Comparison of ENCODE assay signal across 9 mouse cellular contexts in genomic region chr7:113268287-113268686, GRCm38 (mm10).
A peak's percentile ranks its signal among the peaks of the same experiment; 100 is the strongest.
DNase-seq lines count a peak whose midpoint lies in the region; ATAC-seq and TF ChIP-seq lines count a peak whose summit lies in the region.
"Had no signal": no experiment of that assay in that cellular context is flagged by ENCODE, and none has a peak within 500 bp of the region (broad histone marks: within the 10 kb centered on the region; RNA-seq: fewer than 3 reads in every experiment).

No protein-coding gene starts in this region.

- no peak overlapping the region for H3K4me3 ChIP-seq in forebrain, embryonic 10.5 days
- no peak overlapping the region for H3K4me3 ChIP-seq in forebrain, embryonic 16.5 days (replicated peaks; ENCODE audit: low read length)
- H3K4me3 ChIP-seq in forebrain, postnatal 0 days (ENCODE audit: low read depth, low read length), result no peak overlapping the region
- H3K4me3 ChIP-seq: heart, embryonic 15.5 days had no signal

- ATAC-seq in forebrain, embryonic 16.5 days, result no peak
- no peak for ATAC-seq in forebrain, postnatal 0 days

- peaks cover 20% of the 10 kb centered on the region for H3K4me1 ChIP-seq in forebrain, embryonic 10.5 days
- H3K4me1 ChIP-seq in forebrain, embryonic 16.5 days (replicated peaks; ENCODE audit: control insufficient read depth, insufficient read depth, low read length), result no peaks in the 10 kb centered on the region
- H3K4me1 ChIP-seq in forebrain, postnatal 0 days (ENCODE audit: insufficient read depth), result no peaks in the 10 kb centered on the region; the same call in 1 of the 2 replicates

- H3K9ac ChIP-seq in forebrain, embryonic 16.5 days (replicated peaks; ENCODE audit: low read depth, low read length), result no peak overlapping the region
- H3K9ac ChIP-seq in forebrain, postnatal 0 days, result no peak overlapping the region
- H3K9ac ChIP-seq: heart, embryonic 15.5 days had no signal

- DNase-seq in forebrain, embryonic 10.5 days (ENCODE audit: extremely low spot score, low spot score), result peak; percentile 48
- DNase-seq in CD8-positive naive resting alpha-beta T cell, adult 2 months (ENCODE audit: low read depth in 2 of 2, low spot score in 2 of 2), result peak; percentile 53 to 72
- DNase-seq in c-Kit-negative CD71-positive TER-119-positive erythroid progenitor cells, embryonic 14.5 days (ENCODE audit: low read depth, low spot score), result peak; percentile 9
- DNase-seq in forebrain, postnatal 0 days, result peak; percentile 76
- DNase-seq in kidney, postnatal 25 days, result peak; percentile 73 to 77
- peak; percentile 54 to 76 for DNase-seq in lung, postnatal 4 days
- peak; percentile 22 to 59 for DNase-seq in spleen, postnatal 14 days (ENCODE audit: low spot score in 2 of 2)

- 78% methylated on average over 9 of the region's 9 CpGs for WGBS in forebrain, embryonic 10.5 days
- WGBS in forebrain, embryonic 16.5 days, result 75% methylated on average over 9 of the region's 9 CpGs
- WGBS in forebrain, postnatal 0 days, result 81% methylated on average over 9 of the region's 9 CpGs

- H3K9me3 ChIP-seq in forebrain, embryonic 10.5 days, result no peaks in the 10 kb centered on the region
- no peaks in the 10 kb centered on the region for H3K9me3 ChIP-seq in forebrain, embryonic 16.5 days (ENCODE audit: control insufficient read depth, low read length)
- no peaks in the 10 kb centered on the region for H3K9me3 ChIP-seq in forebrain, postnatal 0 days (ENCODE audit: low read length)
- H3K9me3 ChIP-seq: heart, embryonic 15.5 days had no signal

- TF ChIP-seq CTCF in forebrain, postnatal 0 days (IDR thresholded peaks at IDR 0.05; ENCODE audit: low read depth), result peak; percentile 80

- no peak overlapping the region for H3K27ac ChIP-seq in forebrain, embryonic 10.5 days
- H3K27ac ChIP-seq in forebrain, embryonic 16.5 days (ENCODE audit: low read length), result no peak overlapping the region
- no peak overlapping the region for H3K27ac ChIP-seq in forebrain, postnatal 0 days (ENCODE audit: low read depth, low read length)
- H3K27ac ChIP-seq: heart, embryonic 15.5 days had no signal

- no peak overlapping the region for H3K4me2 ChIP-seq in forebrain, embryonic 16.5 days (ENCODE audit: low read length)
- no peak overlapping the region for H3K4me2 ChIP-seq in forebrain, postnatal 0 days (ENCODE audit: low read depth)
- H3K4me2 ChIP-seq: heart, embryonic 15.5 days had no signal

- H3K27me3 ChIP-seq in forebrain, embryonic 10.5 days (ENCODE audit: poor library complexity, severe bottlenecking), result no peaks in the 10 kb centered on the region
- no peaks in the 10 kb centered on the region for H3K27me3 ChIP-seq in forebrain, embryonic 16.5 days (replicated peaks; ENCODE audit: control insufficient read depth, insufficient read depth, low read length)
- H3K27me3 ChIP-seq in forebrain, postnatal 0 days (ENCODE audit: insufficient read depth, low read length), result no peaks in the 10 kb centered on the region
- H3K27me3 ChIP-seq: heart, embryonic 15.5 days had no signal

- no peaks in the 10 kb centered on the region for H3K36me3 ChIP-seq in forebrain, embryonic 10.5 days (replicated peaks)
- no peaks in the 10 kb centered on the region for H3K36me3 ChIP-seq in forebrain, embryonic 16.5 days (ENCODE audit: control insufficient read depth, insufficient read depth)
- H3K36me3 ChIP-seq in forebrain, postnatal 0 days (ENCODE audit: insufficient read depth), result no peaks in the 10 kb centered on the region
- H3K36me3 ChIP-seq: heart, embryonic 15.5 days had no signal

Comparison
In these comparisons a context has a peak if more than half of its experiments do, and no peak if none do; other contexts are left out.
1. DNase-seq: peak in every context shown above with its lines; median percentile 76 in forebrain, postnatal 0 days; 75 in kidney, postnatal 25 days; 65 in lung, postnatal 4 days; 62 in CD8-positive naive resting alpha-beta T cell, adult 2 months; 48 in forebrain, embryonic 10.5 days; 40 in spleen, postnatal 14 days; 9 in c-Kit-negative CD71-positive TER-119-positive erythroid progenitor cells, embryonic 14.5 days.